Mouse (Mus musculus): ENCODE results near the gene Fhl1. TPM values are rescaled to one million over a fixed set of nuclear protein-coding genes. Genes with fewer than 3 reads are reported as not detected.

The Fhl1 gene
- total and polyA plus RNA-seq, 2 experiments from 2014 or later = 231 to 233 TPM

DNA sequence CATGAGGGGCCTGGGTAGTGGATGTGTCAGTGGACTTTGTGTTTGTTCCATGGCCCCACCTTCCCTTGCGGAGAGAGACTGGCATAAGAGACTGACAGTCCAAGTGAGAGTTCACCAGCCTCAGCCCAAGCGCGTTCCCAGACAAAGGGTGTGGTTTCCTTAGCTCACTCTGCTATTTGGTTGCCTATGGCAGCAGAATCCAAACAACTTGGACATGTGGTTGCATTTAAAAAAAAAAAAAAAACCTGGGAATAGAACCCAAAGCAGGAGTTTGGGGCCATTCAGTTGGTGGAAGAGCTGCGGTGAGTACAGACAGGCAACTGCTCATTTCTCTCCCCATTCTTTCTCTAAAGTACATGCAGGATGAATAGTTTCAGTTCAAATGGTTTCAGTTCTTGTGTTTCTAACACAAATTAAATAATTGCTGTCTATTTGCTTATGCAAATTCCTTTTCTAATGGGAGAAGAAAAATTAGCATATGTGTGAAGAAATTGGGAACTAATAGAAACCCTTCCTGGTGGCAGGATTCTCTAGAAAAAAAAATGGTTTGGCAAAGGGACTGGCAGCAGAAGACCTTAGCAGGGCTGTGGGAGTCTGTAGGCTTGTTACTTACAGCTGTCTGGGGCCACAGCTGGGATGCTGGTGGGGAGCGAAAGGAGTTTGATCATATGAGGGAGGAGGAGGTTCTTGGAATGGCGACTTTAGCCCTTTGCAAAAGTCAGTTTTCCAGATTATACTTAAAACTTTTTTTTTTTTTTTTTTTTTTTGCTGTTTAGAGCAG, 54.9 kb downstream of the Fhl1 start:
- Histone ChIP-seq H3K9ac (replicated peaks; ENCODE audit: low read length, poor library complexity, severe bottlenecking) (no peak overlapping the region), H3K4me2 (ENCODE audit: low read depth, low read length, poor library complexity, severe bottlenecking) (no peak overlapping the region), H3K4me3 (ENCODE audit: low read depth, low read length) (no peak overlapping the region), H3K36me3 (ENCODE audit: insufficient read depth, low read length) (no peaks in the 10 kb centered on the region), H3K9me3 (ENCODE audit: low read length) (no peaks in the 10 kb centered on the region), H3K4me1 (ENCODE audit: insufficient read depth, low read length) (no peaks in the 10 kb centered on the region), H3K27me3 (ENCODE audit: insufficient read depth, low read length) (no peaks in the 10 kb centered on the region), H3K27ac (ENCODE audit: low read depth, low read length) (no peak overlapping the region)
- no peak for TF ChIP-seq CTCF (IDR thresholded peaks at IDR 0.05)
- DNase-seq (ENCODE audit: low spot score) (peak; percentile 39), ATAC-seq (ENCODE audit: low FRiP score) (no peak)
- 65% methylated on average over 6 of the region's 6 CpGs for WGBS

GRCm38 (mm10) chrX:56787486-56787885, 55.9 kb downstream of the Fhl1 start:
- no peak for ATAC-seq (ENCODE audit: low FRiP score)
- Histone ChIP-seq H3K4me2 (ENCODE audit: low read depth, low read length, poor library complexity, severe bottlenecking) (no peak overlapping the region), H3K9ac (replicated peaks; ENCODE audit: low read length, poor library complexity, severe bottlenecking) (no peak overlapping the region), H3K27me3 (ENCODE audit: insufficient read depth, low read length) (no peaks in the 10 kb centered on the region), H3K4me1 (ENCODE audit: insufficient read depth, low read length) (no peaks in the 10 kb centered on the region), H3K4me3 (ENCODE audit: low read depth, low read length) (no peak overlapping the region), H3K27ac (ENCODE audit: low read depth, low read length) (no peak overlapping the region), H3K9me3 (ENCODE audit: low read length) (no peaks in the 10 kb centered on the region), H3K36me3 (ENCODE audit: insufficient read depth, low read length) (no peaks in the 10 kb centered on the region)
- WGBS = 66% methylated on average over 3 of the region's 3 CpGs
- no peak for TF ChIP-seq CTCF (IDR thresholded peaks at IDR 0.05)
- DNase-seq (ENCODE audit: low spot score) = no peak

- no peak for ATAC-seq (ENCODE audit: low FRiP score)
- Histone ChIP-seq H3K4me3 (ENCODE audit: low read depth, low read length) (no peak overlapping the region), H3K4me1 (ENCODE audit: insufficient read depth, low read length) (no peaks in the 10 kb centered on the region), H3K27ac (ENCODE audit: low read depth, low read length) (no peak overlapping the region), H3K27me3 (ENCODE audit: insufficient read depth, low read length) (no peaks in the 10 kb centered on the region), H3K4me2 (ENCODE audit: low read depth, low read length, poor library complexity, severe bottlenecking) (no peak overlapping the region), H3K36me3 (ENCODE audit: insufficient read depth, low read length) (peaks cover 3% of the 10 kb centered on the region; the same call in 1 of the 2 replicates), H3K9me3 (ENCODE audit: low read length) (no peaks in the 10 kb centered on the region), H3K9ac (replicated peaks; ENCODE audit: low read length, poor library complexity, severe bottlenecking) (no peak overlapping the region)
- no peak for TF ChIP-seq CTCF (IDR thresholded peaks at IDR 0.05)
- 82% methylated on average over 4 of the region's 4 CpGs for WGBS
- DNase-seq (ENCODE audit: low spot score) = no peak
Observed at GRCm38 (mm10) chrX:56790591-56790990, 59.0 kb downstream of the Fhl1 start.

DNA sequence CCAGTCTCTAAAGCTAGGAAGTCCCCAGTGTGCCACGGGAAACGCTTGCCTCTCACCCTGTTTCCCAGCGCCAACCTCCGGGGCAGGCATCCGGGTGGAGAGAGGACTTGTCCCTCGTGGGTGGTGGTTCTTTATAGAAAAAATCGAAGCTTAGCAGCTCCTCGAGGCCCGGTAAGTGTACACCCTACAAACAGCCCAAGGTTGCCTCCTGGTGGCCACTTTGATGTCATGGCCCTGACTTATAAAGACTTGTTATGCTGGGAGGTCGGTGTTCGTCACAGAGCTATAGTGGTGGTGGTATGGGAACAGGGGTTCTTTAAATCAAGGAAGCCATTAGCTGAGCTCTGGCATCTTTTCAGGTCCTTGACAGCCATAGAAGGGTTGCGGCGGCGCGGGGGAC, 59.7 kb downstream of the Fhl1 start:
- Histone ChIP-seq H3K4me1 (ENCODE audit: insufficient read depth, low read length) (no peaks in the 10 kb centered on the region), H3K27ac (ENCODE audit: low read depth, low read length) (no peak overlapping the region), H3K27me3 (ENCODE audit: insufficient read depth, low read length) (no peaks in the 10 kb centered on the region), H3K36me3 (ENCODE audit: insufficient read depth, low read length) (peaks cover 3% of the 10 kb centered on the region; the same call in 1 of the 2 replicates), H3K9me3 (ENCODE audit: low read length) (no peaks in the 10 kb centered on the region), H3K4me3 (ENCODE audit: low read depth, low read length) (no peak overlapping the region), H3K4me2 (ENCODE audit: low read depth, low read length, poor library complexity, severe bottlenecking) (no peak overlapping the region), H3K9ac (replicated peaks; ENCODE audit: low read length, poor library complexity, severe bottlenecking) (no peak overlapping the region)
- peak; percentile 54; the same call in 1 of the 2 replicates for ATAC-seq (ENCODE audit: low FRiP score)
- 50% methylated on average over 15 of the region's 15 CpGs for WGBS
- peak; percentile 68 for DNase-seq (ENCODE audit: low spot score)
- peak; percentile 68 for TF ChIP-seq CTCF (IDR thresholded peaks at IDR 0.05)

DNA sequence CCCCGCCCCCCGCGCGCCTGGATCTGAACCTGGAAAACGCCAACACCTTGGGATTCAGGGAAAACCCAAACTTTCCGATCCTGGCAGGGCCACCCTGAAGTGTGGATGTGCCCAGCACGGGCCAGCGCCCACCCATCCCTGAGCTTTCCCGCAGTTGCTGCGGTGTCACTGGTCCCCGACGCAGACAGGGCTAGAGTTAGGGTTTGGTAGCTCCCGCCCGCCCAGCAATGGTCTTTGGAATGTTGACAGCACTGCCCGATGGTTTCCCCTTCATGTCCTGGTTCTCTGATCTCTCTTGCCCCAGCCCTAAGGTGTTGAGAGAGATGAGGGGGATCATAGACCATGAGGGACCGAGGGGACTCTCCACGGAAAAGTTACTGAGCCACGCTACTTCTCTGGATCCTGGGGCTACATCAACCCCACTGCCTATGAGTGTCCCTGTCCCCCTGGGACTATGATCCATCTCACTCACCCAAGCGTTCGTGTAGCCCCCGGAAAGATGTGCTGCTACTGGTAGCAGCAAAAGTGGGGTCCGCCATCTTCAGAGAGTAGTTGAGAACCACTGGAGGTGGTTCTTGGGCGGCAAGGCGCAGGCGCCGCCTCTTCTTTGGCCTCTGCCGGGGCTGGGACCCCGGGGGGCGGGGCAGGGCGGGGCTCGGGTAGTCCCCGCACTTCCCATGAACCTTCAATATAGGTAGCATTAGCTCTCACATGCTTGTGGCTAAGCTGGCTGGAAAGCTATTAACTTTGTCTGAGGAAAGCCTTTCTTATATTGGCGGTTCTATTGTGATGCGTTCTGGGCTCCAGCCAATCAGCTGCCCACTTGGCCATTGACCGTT, 90.4 kb downstream of the Fhl1 start, which contains the start of gene Map7d3:
TSS of gene Map7d3 (minus strand) at position 562 of the 839 bp plus-strand sequence.
- Histone ChIP-seq H3K27ac (ENCODE audit: low read depth, low read length) (no peak within 1 kb of the TSS), H3K36me3 (ENCODE audit: insufficient read depth, low read length) (no peaks in the 10 kb centered on the region), H3K27me3 (ENCODE audit: insufficient read depth, low read length) (no peaks in the 10 kb centered on the region), H3K9me3 (ENCODE audit: low read length) (no peaks in the 10 kb centered on the region), H3K4me2 (ENCODE audit: low read depth, low read length, poor library complexity, severe bottlenecking) (peak within 1 kb of the TSS; percentile 62), H3K4me3 (ENCODE audit: low read depth, low read length) (peak within 1 kb of the TSS; percentile 37), H3K4me1 (ENCODE audit: insufficient read depth, low read length) (peaks cover 2% of the 10 kb centered on the region; the same call in 1 of the 2 replicates), H3K9ac (replicated peaks; ENCODE audit: low read length, poor library complexity, severe bottlenecking) (no peak within 1 kb of the TSS)
- DNase-seq (ENCODE audit: low spot score) = peak; percentile 1
- WGBS = 19% methylated on average over 35 of the region's 35 CpGs
- no peak for ATAC-seq (ENCODE audit: low FRiP score)
- no peak for TF ChIP-seq CTCF (IDR thresholded peaks at IDR 0.05)

GRCm38 (mm10) chrX:56827492-56827891, 95.9 kb downstream of the Fhl1 start:
- no peaks in the 10 kb centered on the region for H3K4me1 ChIP-seq (ENCODE audit: insufficient read depth, low read length)
- DNase-seq (ENCODE audit: low spot score) = no peak
- H3K9ac ChIP-seq (replicated peaks; ENCODE audit: low read length, poor library complexity, severe bottlenecking) = no peak overlapping the region
- H3K27ac ChIP-seq (ENCODE audit: low read depth, low read length) = no peak overlapping the region
- no peak for ATAC-seq (ENCODE audit: low FRiP score)
- H3K4me3 ChIP-seq (ENCODE audit: low read depth, low read length) = no peak overlapping the region
- H3K9me3 ChIP-seq (ENCODE audit: low read length) = no peaks in the 10 kb centered on the region
- WGBS = 83% methylated on average over 6 of the region's 6 CpGs
- no peak overlapping the region for H3K4me2 ChIP-seq (ENCODE audit: low read depth, low read length, poor library complexity, severe bottlenecking)
- TF ChIP-seq CTCF (IDR thresholded peaks at IDR 0.05) = no peak
- H3K36me3 ChIP-seq (ENCODE audit: insufficient read depth, low read length) = no peaks in the 10 kb centered on the region
- no peaks in the 10 kb centered on the region for H3K27me3 ChIP-seq (ENCODE audit: insufficient read depth, low read length)
